Mouse (Mus musculus): ENCODE results near the gene Cacna1i.
A peak's percentile ranks its signal among the peaks of the same experiment; 100 is the strongest.

Gene Cacna1i

GRCm38 (mm10) chr15:80277107-80277506 lies 9.9 kb upstream of the Cacna1i start:
- DNase-seq, result no peak

GRCm38 (mm10) chr15:80277625-80278024 lies 9.4 kb upstream of the Cacna1i start:
- peak; percentile 74 for DNase-seq

GRCm38 (mm10) chr15:80278121-80278759 lies 8.8 kb upstream of the Cacna1i start:
- DNase-seq, result no peak

GRCm38 (mm10) chr15:80279053-80279452 lies 8.0 kb upstream of the Cacna1i start:
- no peak for DNase-seq

GRCm38 (mm10) chr15:80280646-80281045 lies 6.4 kb upstream of the Cacna1i start:
- DNase-seq, result peak; percentile 71

- no peak for DNase-seq
Measured at GRCm38 (mm10) chr15:80288036-80288435, 998 bp downstream of the Cacna1i start.

- DNase-seq, result peak; percentile 78
Measured at GRCm38 (mm10) chr15:80289436-80289835, 2.4 kb downstream of the Cacna1i start.

- DNase-seq, result no peak
Measured at GRCm38 (mm10) chr15:80297146-80297545, 10.1 kb downstream of the Cacna1i start.

GRCm38 (mm10) chr15:80303779-80304178 lies 16.7 kb downstream of the Cacna1i start:
- no peak for DNase-seq

GRCm38 (mm10) chr15:80304188-80304587 lies 17.1 kb downstream of the Cacna1i start:
- DNase-seq, result no peak

- DNase-seq, result no peak
Measured at GRCm38 (mm10) chr15:80306146-80306545, 19.1 kb downstream of the Cacna1i start.

- no peak for DNase-seq
Measured at GRCm38 (mm10) chr15:80314731-80315130, 27.7 kb downstream of the Cacna1i start.

GRCm38 (mm10) chr15:80316966-80317634 lies 30.1 kb downstream of the Cacna1i start:
- DNase-seq, result no peak

GRCm38 (mm10) chr15:80317841-80318530 lies 30.9 kb downstream of the Cacna1i start:
- no peak for DNase-seq

- DNase-seq, result no peak
Measured at GRCm38 (mm10) chr15:80318543-80319255, 31.7 kb downstream of the Cacna1i start.

- DNase-seq, result no peak
Measured at GRCm38 (mm10) chr15:80319315-80319714, 32.3 kb downstream of the Cacna1i start.

- no peak for DNase-seq
Measured at GRCm38 (mm10) chr15:80319921-80320320, 32.9 kb downstream of the Cacna1i start.

GRCm38 (mm10) chr15:80325207-80325606 lies 38.2 kb downstream of the Cacna1i start:
- no peak for DNase-seq

- no peak for DNase-seq
Measured at GRCm38 (mm10) chr15:80325756-80326155, 38.7 kb downstream of the Cacna1i start.

- DNase-seq, result no peak
Measured at GRCm38 (mm10) chr15:80326947-80327346, 39.9 kb downstream of the Cacna1i start.

- no peak for DNase-seq
Measured at GRCm38 (mm10) chr15:80327743-80328540, 40.9 kb downstream of the Cacna1i start.

- no peak for DNase-seq
Measured at GRCm38 (mm10) chr15:80330276-80330675, 43.2 kb downstream of the Cacna1i start.
